18 mouse cellular contexts compared by ENCODE assay signal in genomic region chr7:96409323-96409880, GRCm38 (mm10).
DNase-seq lines count a peak whose midpoint lies in the region; ATAC-seq and TF ChIP-seq lines count a peak whose summit lies in the region.
"Had no signal": no experiment of that assay in that cellular context is flagged by ENCODE, and none has a peak within 500 bp of the region (broad histone marks: within the 10 kb centered on the region; RNA-seq: fewer than 3 reads in every experiment).

No protein-coding gene starts in this region.

- H3K4me3 ChIP-seq in forebrain, postnatal 0 days (ENCODE audit: low read depth, low read length), result no peak overlapping the region
- H3K4me3 ChIP-seq in forebrain, embryonic 10.5 days, result no peak overlapping the region
- no peak overlapping the region for H3K4me3 ChIP-seq in kidney, embryonic 16.5 days (ENCODE audit: low read length)
- no peak overlapping the region for H3K4me3 ChIP-seq in midbrain, postnatal 0 days (ENCODE audit: low read depth, low read length)
- H3K4me3 ChIP-seq in midbrain, embryonic 16.5 days (ENCODE audit: low read depth, low read length), result no peak overlapping the region
- H3K4me3 ChIP-seq in myocyte, result no peak overlapping the region
- no peak overlapping the region for H3K4me3 ChIP-seq in embryonic facial prominence, embryonic 10.5 days
- H3K4me3 ChIP-seq: embryonic facial prominence, embryonic 13.5 days; limb, embryonic 10.5 days; liver, embryonic 12.5 days; midbrain, embryonic 15.5 days; neural tube, embryonic 13.5 days had no signal

- H3K9ac ChIP-seq in forebrain, postnatal 0 days, result peak overlapping the region; percentile 18; the same call in 1 of the 2 replicates
- H3K9ac ChIP-seq in kidney, embryonic 16.5 days (replicated peaks; ENCODE audit: low read length), result no peak overlapping the region
- H3K9ac ChIP-seq in midbrain, postnatal 0 days (replicated peaks; ENCODE audit: low read length, poor library complexity, severe bottlenecking), result no peak overlapping the region
- H3K9ac ChIP-seq in midbrain, embryonic 16.5 days (ENCODE audit: low read depth, low read length), result no peak overlapping the region
- H3K9ac ChIP-seq: embryonic facial prominence, embryonic 13.5 days; liver, embryonic 12.5 days; midbrain, embryonic 15.5 days; neural tube, embryonic 13.5 days had no signal

- 44% methylated on average over 11 of the region's 11 CpGs for WGBS in forebrain, postnatal 0 days
- WGBS in forebrain, embryonic 10.5 days, result 80% methylated on average over 11 of the region's 11 CpGs
- WGBS in kidney, embryonic 16.5 days, result 42% methylated on average over 11 of the region's 11 CpGs
- WGBS in midbrain, postnatal 0 days, result 63% methylated on average over 11 of the region's 11 CpGs
- WGBS in midbrain, embryonic 16.5 days, result 64% methylated on average over 11 of the region's 11 CpGs
- WGBS in embryonic facial prominence, embryonic 10.5 days, result 73% methylated on average over 11 of the region's 11 CpGs

- TF ChIP-seq CTCF in forebrain, postnatal 0 days (IDR thresholded peaks at IDR 0.05; ENCODE audit: low read depth), result no peak
- TF ChIP-seq CTCF in midbrain, postnatal 0 days (IDR thresholded peaks at IDR 0.05), result no peak

- H3K27ac ChIP-seq in forebrain, postnatal 0 days (ENCODE audit: low read depth, low read length), result 0 out of 2 replicates have a peak overlapping the region, but pooled peaks have one; percentile 21
- no peak overlapping the region for H3K27ac ChIP-seq in forebrain, embryonic 10.5 days
- H3K27ac ChIP-seq in kidney, embryonic 16.5 days (ENCODE audit: low read length), result no peak overlapping the region
- H3K27ac ChIP-seq in midbrain, postnatal 0 days (ENCODE audit: low read depth, low read length), result peak overlapping the region; percentile 18; the same call in 1 of the 2 replicates
- no peak overlapping the region for H3K27ac ChIP-seq in midbrain, embryonic 16.5 days (ENCODE audit: low read length)
- H3K27ac ChIP-seq in embryonic facial prominence, embryonic 10.5 days (replicated peaks), result no peak overlapping the region
- H3K27ac ChIP-seq: embryonic facial prominence, embryonic 13.5 days; limb, embryonic 10.5 days; liver, embryonic 12.5 days; midbrain, embryonic 15.5 days; neural tube, embryonic 13.5 days had no signal

- no peaks in the 10 kb centered on the region for H3K9me3 ChIP-seq in forebrain, postnatal 0 days (ENCODE audit: low read length)
- H3K9me3 ChIP-seq in forebrain, embryonic 10.5 days, result no peaks in the 10 kb centered on the region
- no peaks in the 10 kb centered on the region for H3K9me3 ChIP-seq in kidney, embryonic 16.5 days (ENCODE audit: low read length)
- H3K9me3 ChIP-seq in midbrain, postnatal 0 days (ENCODE audit: low read length), result no peaks in the 10 kb centered on the region
- no peaks in the 10 kb centered on the region for H3K9me3 ChIP-seq in midbrain, embryonic 16.5 days (replicated peaks; ENCODE audit: control insufficient read depth, low read length, poor library complexity, severe bottlenecking)
- no peaks in the 10 kb centered on the region for H3K9me3 ChIP-seq in embryonic facial prominence, embryonic 10.5 days
- H3K9me3 ChIP-seq: embryonic facial prominence, embryonic 13.5 days; limb, embryonic 10.5 days; liver, embryonic 12.5 days; midbrain, embryonic 15.5 days; neural tube, embryonic 13.5 days had no signal

- H3K4me1 ChIP-seq in forebrain, postnatal 0 days (ENCODE audit: insufficient read depth), result peaks cover 9% of the 10 kb centered on the region; the same call in 1 of the 2 replicates
- H3K4me1 ChIP-seq in forebrain, embryonic 10.5 days, result peaks cover 55% of the 10 kb centered on the region
- H3K4me1 ChIP-seq in kidney, embryonic 16.5 days (ENCODE audit: insufficient read depth, low read length), result peaks cover 28% of the 10 kb centered on the region
- peaks cover 11% of the 10 kb centered on the region for H3K4me1 ChIP-seq in midbrain, postnatal 0 days (ENCODE audit: insufficient read depth, low read length)
- peaks cover 16% of the 10 kb centered on the region for H3K4me1 ChIP-seq in midbrain, embryonic 16.5 days (ENCODE audit: control insufficient read depth, insufficient read depth, low read length)
- H3K4me1 ChIP-seq in embryonic facial prominence, embryonic 10.5 days, result peaks cover 54% of the 10 kb centered on the region
- H3K4me1 ChIP-seq: liver, embryonic 12.5 days had no signal

- no peaks in the 10 kb centered on the region for H3K79me2 ChIP-seq in myocyte (ENCODE audit: control insufficient read depth, insufficient read depth)

- H3K27me3 ChIP-seq in forebrain, postnatal 0 days (ENCODE audit: insufficient read depth, low read length), result no peaks in the 10 kb centered on the region
- no peaks in the 10 kb centered on the region for H3K27me3 ChIP-seq in forebrain, embryonic 10.5 days (ENCODE audit: poor library complexity, severe bottlenecking)
- H3K27me3 ChIP-seq in kidney, embryonic 16.5 days (ENCODE audit: insufficient read depth, low read length), result no peaks in the 10 kb centered on the region
- H3K27me3 ChIP-seq in midbrain, postnatal 0 days (ENCODE audit: insufficient read depth, low read length), result no peaks in the 10 kb centered on the region
- no peaks in the 10 kb centered on the region for H3K27me3 ChIP-seq in midbrain, embryonic 16.5 days (ENCODE audit: control insufficient read depth, insufficient read depth, low read depth, low read length)
- H3K27me3 ChIP-seq in myocyte (ENCODE audit: control insufficient read depth, insufficient read depth, insufficient read length), result no peaks in the 10 kb centered on the region
- no peaks in the 10 kb centered on the region for H3K27me3 ChIP-seq in embryonic facial prominence, embryonic 10.5 days (replicated peaks; ENCODE audit: low read depth, poor library complexity, severe bottlenecking)
- H3K27me3 ChIP-seq: embryonic facial prominence, embryonic 13.5 days; liver, embryonic 12.5 days; midbrain, embryonic 15.5 days; neural tube, embryonic 13.5 days had no signal

- no peak for TF ChIP-seq POLR2A in myocyte (IDR thresholded peaks at IDR 0.05; ENCODE audit: insufficient read length, low read depth)

- DNase-seq in forebrain, postnatal 0 days, result peak; percentile 49
- no peak for DNase-seq in forebrain, embryonic 10.5 days (ENCODE audit: extremely low spot score, low spot score)
- DNase-seq in kidney, postnatal 14 days, result peak; percentile 61
- DNase-seq in midbrain, postnatal 0 days (ENCODE audit: low spot score), result no peak
- no peak for DNase-seq in embryonic facial prominence, embryonic 10.5 days (ENCODE audit: low spot score)
- DNase-seq: cerebellum, adult 2 months; layer of hippocampus, postnatal 36 days; lung, postnatal 14 days; thymus, adult 2 months had no signal

- no peak overlapping the region for H3ac ChIP-seq in myocyte (ENCODE audit: control insufficient read depth, insufficient read length)

- no peak overlapping the region for H3K4me2 ChIP-seq in forebrain, postnatal 0 days (ENCODE audit: low read depth)
- no peak overlapping the region for H3K4me2 ChIP-seq in kidney, embryonic 16.5 days (replicated peaks; ENCODE audit: low read depth, low read length)
- H3K4me2 ChIP-seq in midbrain, postnatal 0 days (ENCODE audit: low read depth, low read length, poor library complexity, severe bottlenecking), result no peak overlapping the region
- H3K4me2 ChIP-seq in midbrain, embryonic 16.5 days (ENCODE audit: low read length), result no peak overlapping the region
- H3K4me2 ChIP-seq in myocyte (ENCODE audit: low read depth), result peak overlapping the region; percentile 12
- H3K4me2 ChIP-seq: embryonic facial prominence, embryonic 13.5 days; heart, embryonic 11.5 days; liver, embryonic 12.5 days; midbrain, embryonic 15.5 days; neural tube, embryonic 13.5 days had no signal

- ATAC-seq in forebrain, postnatal 0 days, result peak; percentile 42
- no peak for ATAC-seq in kidney, embryonic 16.5 days (ENCODE audit: low FRiP score, low TSS enrichment)
- no peak for ATAC-seq in midbrain, postnatal 0 days (ENCODE audit: low FRiP score)
- no peak for ATAC-seq in midbrain, embryonic 16.5 days
- ATAC-seq: liver, embryonic 12.5 days; midbrain, embryonic 15.5 days had no signal

- no peaks in the 10 kb centered on the region for H3K36me3 ChIP-seq in forebrain, postnatal 0 days (ENCODE audit: insufficient read depth)
- H3K36me3 ChIP-seq in forebrain, embryonic 10.5 days (replicated peaks), result no peaks in the 10 kb centered on the region
- H3K36me3 ChIP-seq in kidney, embryonic 16.5 days (ENCODE audit: insufficient read depth, low read length), result no peaks in the 10 kb centered on the region
- H3K36me3 ChIP-seq in midbrain, postnatal 0 days (ENCODE audit: insufficient read depth, low read length), result no peaks in the 10 kb centered on the region
- H3K36me3 ChIP-seq in midbrain, embryonic 16.5 days (ENCODE audit: control insufficient read depth, insufficient read depth, low read length), result no peaks in the 10 kb centered on the region
- H3K36me3 ChIP-seq in myocyte (ENCODE audit: control insufficient read depth, insufficient read depth), result no peaks in the 10 kb centered on the region
- H3K36me3 ChIP-seq in embryonic facial prominence, embryonic 10.5 days (replicated peaks), result no peaks in the 10 kb centered on the region
- H3K36me3 ChIP-seq: embryonic facial prominence, embryonic 13.5 days; limb, embryonic 10.5 days; liver, embryonic 12.5 days; midbrain, embryonic 15.5 days; neural tube, embryonic 13.5 days had no signal

TF ChIP-seq in myocyte, 11 proteins besides CTCF, POLR2A, EP300 and RAD21:
- TF ChIP-seq TCF3 (IDR thresholded peaks at IDR 0.05; ENCODE audit: insufficient read length, low read depth) (no peak), USF1 (IDR thresholded peaks at IDR 0.05; ENCODE audit: low read depth) (no peak), POLR2AphosphoS2 (IDR thresholded peaks at IDR 0.05; ENCODE audit: insufficient read length, low read depth) (no peak), E2F4 (IDR thresholded peaks at IDR 0.05; ENCODE audit: insufficient read depth) (no peak), MYOD1 (IDR thresholded peaks at IDR 0.05; ENCODE audit: control insufficient read depth in 1 of 3, insufficient read length in 2 of 3, low read depth in 2 of 3) (no peak), CEBPB (IDR thresholded peaks at IDR 0.05; ENCODE audit: insufficient read depth, poor library complexity, severe bottlenecking) (no peak), SRF (IDR thresholded peaks at IDR 0.05; ENCODE audit: control insufficient read depth, insufficient read length, low read depth) (no peak), MYOG (IDR thresholded peaks at IDR 0.05; ENCODE audit: control insufficient read depth in 1 of 3, insufficient read depth in 1 of 3, insufficient read length in 2 of 3, low read depth in 2 of 3) (no peak), TCF12 (IDR thresholded peaks at IDR 0.05; ENCODE audit: insufficient read depth, poor library complexity, severe bottlenecking) (no peak), MAX (IDR thresholded peaks at IDR 0.05; ENCODE audit: low read depth) (no peak)

Comparison
In these comparisons a context has a peak if more than half of its experiments do, and no peak if none do; other contexts are left out.
1. DNase-seq: peak in forebrain, postnatal 0 days (single experiment) and kidney, postnatal 14 days (single experiment); none in forebrain, embryonic 10.5 days (single experiment), midbrain, postnatal 0 days (single experiment) and embryonic facial prominence, embryonic 10.5 days (single experiment).
2. H3K27ac ChIP-seq: peak in forebrain, postnatal 0 days (single experiment) and midbrain, postnatal 0 days (single experiment); none in forebrain, embryonic 10.5 days (single experiment), kidney, embryonic 16.5 days (single experiment), midbrain, embryonic 16.5 days (single experiment) and embryonic facial prominence, embryonic 10.5 days (single experiment).